Mouse (Mus musculus) heart, postnatal 0 days (tissue): Measurements from ENCODE around the gene Wdr1.

Source experiments
- CTCF ChIP-seq: IDR thresholded peaks from 2 replicates; pipeline ENCODE4 v1.5.1; 2016; ENCODE audit warnings: antibody characterized with exemption, control low read depth, low read depth
- EP300 ChIP-seq: IDR thresholded peaks from 2 replicates; pipeline ENCODE4 v1.6.1; 2016; ENCODE audit warnings: antibody characterized with exemption, low read depth

DNA sequence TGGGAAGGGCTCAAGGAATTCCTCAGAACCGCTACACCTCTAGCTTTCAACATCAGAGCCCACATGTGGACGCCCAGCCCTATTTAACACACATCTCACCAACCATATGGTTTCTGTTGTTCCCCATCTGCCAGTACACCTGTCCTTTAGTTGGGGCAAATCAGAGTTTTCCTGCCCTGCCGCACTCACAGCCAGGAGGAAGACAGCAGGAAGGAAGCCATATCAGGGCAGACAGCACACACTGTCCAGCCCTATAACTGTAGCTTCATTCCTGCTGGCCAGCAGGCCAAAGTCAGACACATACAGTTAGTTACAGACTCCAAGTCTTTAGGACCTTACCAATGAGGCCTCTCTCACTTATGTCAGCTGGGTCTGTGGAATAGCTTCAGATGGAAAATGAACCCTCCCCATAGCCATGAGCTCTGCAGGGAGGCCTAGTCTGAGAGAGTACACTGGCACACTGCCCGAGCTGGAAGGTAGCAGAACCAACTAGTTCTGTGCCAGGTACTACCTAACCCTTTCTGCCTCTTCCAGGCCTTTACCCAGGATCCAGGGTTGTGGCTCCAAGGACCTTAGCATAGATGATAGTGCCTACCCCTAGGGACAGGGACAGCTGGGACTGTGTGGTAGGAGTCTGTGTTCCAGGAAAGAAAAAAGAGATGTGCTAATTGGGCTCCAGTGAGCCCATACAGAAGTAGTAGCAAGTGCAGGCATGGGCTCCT lies 19.4 kb downstream of the Wdr1 start:
- TF ChIP-seq CTCF = no peak
- TF ChIP-seq EP300 = no peak
